Mouse (Mus musculus): Measurements from ENCODE around the gene Gm10643. TPM values are rescaled to one million over a fixed set of nuclear protein-coding genes. Genes with fewer than 3 reads are reported as not detected.

Gm10643 gene
- polyA plus RNA-seq (2012; rRNA removed) = 0.97 and 1.3 TPM in 2 replicates

DNA sequence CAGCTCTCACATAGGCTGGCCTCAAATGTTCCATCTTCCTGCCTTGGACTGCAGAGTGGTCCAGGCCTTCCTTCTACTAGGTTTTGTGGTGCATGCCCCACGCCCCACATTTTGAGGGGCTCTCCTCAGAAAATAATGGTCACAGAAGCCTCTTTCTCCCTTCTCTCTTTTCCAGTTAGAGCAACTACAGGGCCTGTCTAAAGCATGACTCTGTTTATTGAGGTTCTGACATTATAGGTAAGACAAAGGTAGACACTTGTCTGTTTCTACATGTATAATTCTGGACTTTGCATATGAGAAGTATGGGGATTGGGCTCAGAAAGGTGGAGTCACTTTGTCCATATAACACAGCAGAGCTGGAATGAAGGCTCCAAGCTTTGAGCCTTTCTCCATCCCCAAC, at the start of gene Gm10643:
Gene Gm10643, minus strand, starts transcription at position 101 of the 400 bp plus-strand sequence.
- no peak for DNase-seq (ENCODE audit: low read depth)

GRCm38 (mm10) chr8:84106216-84107040, 41.5 kb upstream of the Gm10643 start:
- DNase-seq (ENCODE audit: low read depth) = no peak

DNA sequence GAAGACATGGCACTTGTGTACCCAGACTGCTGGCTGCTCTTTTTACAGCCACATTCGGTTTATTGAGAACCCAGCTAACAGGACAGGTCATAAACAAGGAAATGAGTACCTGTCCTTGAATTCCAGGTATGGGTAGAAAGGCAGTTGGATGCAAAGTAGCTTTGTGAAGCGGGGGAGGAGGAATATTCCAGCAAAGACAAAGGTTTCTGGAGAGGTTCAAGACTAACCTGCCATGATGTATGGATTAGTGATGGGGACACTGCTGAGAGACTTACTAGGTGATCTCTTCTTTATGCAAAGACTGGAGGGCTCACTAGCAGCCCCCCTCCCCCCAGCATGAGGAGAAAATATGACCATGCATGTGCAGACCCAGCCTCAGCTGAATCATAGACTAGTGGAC, 40.7 kb upstream of the Gm10643 start:
- DNase-seq (ENCODE audit: low read depth) = no peak

DNA sequence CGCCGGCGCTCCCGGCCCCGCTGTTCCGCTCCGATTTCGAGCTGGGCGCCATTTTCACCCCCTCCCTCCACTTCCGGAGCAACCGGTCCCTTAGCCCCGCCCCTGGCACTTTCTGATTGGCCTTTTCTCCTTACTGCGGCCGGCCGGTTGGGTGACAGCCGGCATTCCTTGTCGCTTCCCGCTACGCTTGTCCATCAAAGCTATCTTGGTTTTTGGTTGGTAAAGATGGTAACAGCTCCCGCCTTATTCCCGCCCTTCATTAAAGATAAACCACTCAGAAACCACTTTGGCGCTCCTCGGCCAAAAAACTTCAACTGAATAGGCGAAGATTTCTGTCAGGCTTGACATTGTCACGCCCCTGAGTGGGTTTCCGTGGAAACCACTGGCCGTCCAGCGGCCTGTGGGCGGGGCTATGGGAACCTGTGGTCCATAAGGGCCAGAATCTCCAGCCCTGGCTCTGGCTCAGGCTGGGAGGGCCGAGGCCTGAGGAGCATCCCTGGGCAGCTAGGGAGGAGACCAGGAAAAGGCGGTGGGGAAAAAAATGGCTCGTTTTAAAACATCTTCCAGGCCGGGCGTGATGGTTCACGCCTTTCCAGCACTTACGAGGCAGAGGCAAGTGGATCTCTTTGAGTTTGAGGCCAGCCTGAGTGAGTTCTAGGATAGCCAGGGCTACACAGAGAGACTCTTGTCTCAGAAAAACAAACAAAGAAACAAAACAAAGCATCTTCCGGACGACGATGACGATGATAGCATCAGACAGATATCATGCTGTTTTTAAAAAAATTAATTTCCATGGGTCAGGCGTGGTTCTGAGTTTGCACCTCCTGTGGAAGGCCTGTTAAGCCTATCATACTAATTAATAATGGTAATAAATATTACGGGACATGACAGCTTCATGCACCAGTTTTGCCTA, 40.0 kb upstream of the Gm10643 start, which contains the start of gene Dcaf15:
Gene Dcaf15, minus strand, starts transcription at position 72 of the 913 bp plus-strand sequence.
- DNase-seq (ENCODE audit: low read depth) = peak; percentile 93

- DNase-seq (ENCODE audit: low read depth) = no peak
These were observed 39.3 kb upstream of the Gm10643 start for GRCm38 (mm10) chr8:84104221-84104620.

- no peak for DNase-seq (ENCODE audit: low read depth)
These were observed 38.7 kb upstream of the Gm10643 start for GRCm38 (mm10) chr8:84103601-84104000.

DNA sequence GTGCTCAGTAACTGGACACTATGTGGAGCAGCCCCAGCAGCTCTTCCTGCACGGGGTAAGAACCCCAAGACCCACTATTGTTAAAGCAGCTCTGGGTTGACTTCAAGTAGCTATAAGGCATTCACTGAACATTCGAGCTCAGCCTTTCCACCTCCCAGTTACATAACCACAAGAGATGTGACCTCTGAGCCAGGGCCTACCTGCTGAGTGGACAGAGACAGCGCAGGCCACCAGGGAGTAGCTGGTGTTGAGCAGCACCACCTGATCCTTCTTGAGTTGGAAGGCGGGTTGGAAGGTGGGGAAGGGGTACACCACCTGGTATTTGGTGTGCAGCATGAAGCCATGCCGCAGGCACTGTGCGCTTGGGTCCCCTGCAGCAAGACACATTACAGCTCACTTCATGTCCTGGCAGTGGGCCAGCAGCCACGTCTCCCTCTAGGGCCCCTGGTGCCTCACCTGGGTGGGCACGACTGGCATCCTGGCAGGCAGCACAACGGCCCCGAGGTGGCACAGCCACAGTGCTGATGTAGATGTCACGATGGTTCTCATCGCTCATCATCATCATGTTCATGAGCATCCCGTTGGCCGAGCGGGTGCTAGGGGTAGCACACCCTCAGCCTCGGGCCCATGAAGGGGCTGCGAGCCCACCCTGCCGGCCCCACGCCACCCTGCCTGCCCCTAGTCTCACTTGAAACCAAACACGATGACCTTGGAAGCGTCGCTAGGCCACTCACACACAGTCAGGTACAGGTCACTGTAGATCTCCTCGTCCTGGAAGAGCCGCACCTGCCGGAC, 36.7 kb upstream of the Gm10643 start:
- no peak for DNase-seq (ENCODE audit: low read depth)

GRCm38 (mm10) chr8:84098376-84098775, 33.4 kb upstream of the Gm10643 start:
- DNase-seq (ENCODE audit: low read depth) = no peak

DNA sequence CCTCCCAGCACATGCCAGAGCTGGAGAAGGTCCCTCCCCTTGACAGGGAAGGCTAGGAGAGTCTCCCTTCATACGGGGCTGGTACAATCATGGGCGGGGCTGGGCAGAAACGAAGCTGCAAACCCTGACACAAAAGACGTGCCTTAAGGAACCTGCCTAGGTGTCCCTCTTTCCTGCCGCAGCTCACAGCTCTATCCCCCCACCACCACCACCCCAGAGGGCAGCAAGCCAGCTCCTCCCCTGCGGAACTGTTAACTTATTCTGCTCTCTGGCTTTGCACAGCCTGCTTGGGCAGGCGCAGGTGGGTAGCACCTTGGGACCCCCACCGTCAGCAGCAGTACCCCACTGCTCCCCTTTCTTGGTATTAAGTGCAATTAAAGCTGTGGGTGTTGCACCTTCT, 31.1 kb upstream of the Gm10643 start:
- DNase-seq (ENCODE audit: low read depth) = no peak

- no peak for DNase-seq (ENCODE audit: low read depth)
These were observed 25.6 kb upstream of the Gm10643 start for GRCm38 (mm10) chr8:84090585-84090984.

DNA sequence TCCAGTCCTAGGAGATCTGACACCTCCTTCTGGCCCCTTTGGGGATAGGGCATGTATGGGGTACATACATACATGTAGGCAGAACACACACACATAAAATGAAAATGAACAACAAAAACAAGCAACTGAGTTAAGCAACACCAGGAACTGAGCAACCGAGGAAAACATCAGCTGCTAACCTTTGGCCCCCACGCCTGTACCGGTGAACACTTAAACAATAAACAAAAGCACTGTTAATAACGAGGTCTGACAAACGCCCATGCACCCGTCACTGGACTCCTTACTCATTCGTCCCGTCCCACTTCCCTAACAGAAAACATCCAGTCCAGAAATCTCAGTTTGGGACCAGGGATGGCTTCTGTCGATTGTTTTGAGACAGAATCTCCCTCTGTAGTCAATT, 24.3 kb upstream of the Gm10643 start:
- no peak for DNase-seq (ENCODE audit: low read depth)

- no peak for DNase-seq (ENCODE audit: low read depth)
These were observed 22.9 kb upstream of the Gm10643 start for GRCm38 (mm10) chr8:84087821-84088220.

DNA sequence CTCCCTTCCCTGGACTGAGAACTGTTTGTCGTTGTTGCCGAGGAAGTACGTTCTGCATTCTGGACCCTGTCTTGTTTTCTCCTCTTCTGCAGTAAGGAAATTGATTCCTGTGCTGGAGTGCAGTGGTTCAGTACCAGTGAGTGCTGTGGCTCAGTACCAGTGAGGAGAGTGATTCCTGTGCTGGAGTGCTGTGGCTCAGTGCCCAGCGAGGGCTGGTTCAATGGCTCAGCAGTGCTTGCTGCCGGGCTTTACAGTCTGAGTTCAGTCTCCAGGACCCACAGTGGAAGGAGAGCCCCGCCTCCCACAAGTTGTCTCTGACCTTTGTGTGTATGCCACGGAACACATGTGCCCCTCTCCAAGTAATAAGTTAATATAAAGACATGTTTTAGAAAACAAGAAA, 22.2 kb upstream of the Gm10643 start:
- no peak for DNase-seq (ENCODE audit: low read depth)

DNA sequence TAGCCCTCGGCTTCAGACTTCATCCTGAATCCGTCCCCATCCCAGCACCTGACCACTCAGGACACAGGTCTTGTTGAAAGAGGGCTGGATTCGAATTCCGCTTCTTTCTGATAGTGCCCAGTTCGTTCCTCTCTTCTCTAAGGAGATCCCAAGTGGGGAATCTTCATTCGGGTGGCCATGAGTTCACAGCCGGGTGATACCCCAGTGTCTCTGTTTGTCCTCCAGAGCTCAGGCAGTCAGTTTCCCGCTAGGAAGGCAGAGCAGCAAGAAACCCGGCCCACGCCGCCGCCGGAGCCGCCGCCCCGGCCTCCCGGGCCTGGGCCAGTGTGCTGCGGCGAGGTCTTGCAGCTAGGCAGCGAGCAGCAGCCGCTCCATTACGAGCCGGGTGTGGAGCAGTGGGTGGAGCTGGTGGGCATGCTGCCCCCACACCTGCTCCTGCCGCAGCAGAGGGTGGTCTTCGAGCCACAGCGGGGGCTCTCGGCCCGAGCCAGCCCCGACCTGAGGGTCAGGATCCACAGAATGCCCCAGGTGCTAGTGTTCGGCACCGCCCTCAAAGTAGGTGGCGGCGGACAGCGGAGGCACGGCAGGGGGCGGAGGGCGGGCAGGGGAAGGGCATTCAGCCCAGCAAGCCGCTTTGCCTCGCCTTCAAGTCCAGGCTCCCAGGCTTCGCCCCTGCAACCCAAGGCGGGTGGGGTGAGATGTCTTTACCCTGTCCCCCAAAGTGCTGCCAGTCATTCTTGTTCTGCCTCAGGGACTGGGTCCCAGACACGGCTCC, 19.6 kb upstream of the Gm10643 start:
- DNase-seq (ENCODE audit: low read depth) = no peak

GRCm38 (mm10) chr8:84083829-84084241, 18.9 kb upstream of the Gm10643 start:
- DNase-seq (ENCODE audit: low read depth) = no peak

DNA sequence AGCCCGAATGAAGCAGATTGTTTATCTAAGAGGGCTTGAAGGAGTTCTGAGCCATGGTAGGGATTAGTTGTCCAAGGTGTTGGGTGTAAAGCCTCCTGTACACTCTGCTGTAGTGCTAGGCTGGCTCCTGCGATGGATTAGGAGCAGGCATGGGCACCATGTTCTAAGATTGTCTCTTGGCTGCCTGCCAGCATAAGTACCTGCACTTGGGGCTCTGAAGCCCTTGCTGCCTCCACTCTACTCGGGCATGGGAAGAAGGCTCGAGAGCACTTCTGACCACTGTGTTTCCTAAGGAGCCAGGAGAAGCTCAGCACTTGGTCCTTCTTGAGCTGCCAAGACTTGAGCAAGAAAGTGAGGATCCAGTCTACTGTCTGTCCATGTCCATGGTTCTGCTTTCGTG, 14.3 kb upstream of the Gm10643 start:
- DNase-seq (ENCODE audit: low read depth) = no peak

DNA sequence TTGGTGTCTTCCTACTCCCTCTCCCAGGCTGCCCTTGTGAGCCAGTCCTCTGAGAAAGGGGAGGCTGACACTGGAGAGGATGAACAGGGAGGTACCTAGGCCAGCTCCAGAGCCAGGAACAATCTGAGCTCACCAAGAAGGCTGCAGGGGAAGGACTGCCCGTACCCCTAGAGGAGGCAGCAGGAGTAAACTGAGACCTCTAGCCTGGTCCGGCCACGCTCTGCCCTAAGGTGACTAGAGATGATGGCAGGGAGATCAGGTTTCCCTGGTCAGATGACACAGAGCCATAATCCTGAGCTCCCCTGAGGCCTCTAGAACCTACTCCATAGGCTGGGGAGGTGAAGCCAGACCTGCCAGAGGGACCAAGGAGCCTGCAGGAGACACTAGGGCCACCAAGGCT, 11.9 kb upstream of the Gm10643 start:
- no peak for DNase-seq (ENCODE audit: low read depth)

DNA sequence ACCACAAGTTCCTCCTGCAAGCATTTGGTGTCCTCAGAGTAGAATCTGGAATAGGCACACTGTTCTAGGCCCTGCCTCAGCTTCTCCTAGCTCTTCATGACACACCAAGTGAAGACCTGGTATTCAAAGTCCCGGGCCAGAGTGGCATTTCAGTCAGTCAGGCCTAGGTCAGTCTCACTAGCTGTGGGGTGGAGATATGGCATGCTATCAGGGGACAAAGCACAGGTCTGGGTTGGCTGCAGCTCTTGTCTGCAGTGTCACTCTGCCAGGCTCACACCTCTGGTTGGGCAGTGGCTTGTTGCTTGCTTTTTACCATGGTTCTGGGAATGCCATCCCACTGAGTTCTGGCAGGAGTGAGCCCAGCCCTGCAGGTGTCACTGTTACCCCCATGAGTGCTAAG, 11.5 kb upstream of the Gm10643 start:
- no peak for DNase-seq (ENCODE audit: low read depth)

DNA sequence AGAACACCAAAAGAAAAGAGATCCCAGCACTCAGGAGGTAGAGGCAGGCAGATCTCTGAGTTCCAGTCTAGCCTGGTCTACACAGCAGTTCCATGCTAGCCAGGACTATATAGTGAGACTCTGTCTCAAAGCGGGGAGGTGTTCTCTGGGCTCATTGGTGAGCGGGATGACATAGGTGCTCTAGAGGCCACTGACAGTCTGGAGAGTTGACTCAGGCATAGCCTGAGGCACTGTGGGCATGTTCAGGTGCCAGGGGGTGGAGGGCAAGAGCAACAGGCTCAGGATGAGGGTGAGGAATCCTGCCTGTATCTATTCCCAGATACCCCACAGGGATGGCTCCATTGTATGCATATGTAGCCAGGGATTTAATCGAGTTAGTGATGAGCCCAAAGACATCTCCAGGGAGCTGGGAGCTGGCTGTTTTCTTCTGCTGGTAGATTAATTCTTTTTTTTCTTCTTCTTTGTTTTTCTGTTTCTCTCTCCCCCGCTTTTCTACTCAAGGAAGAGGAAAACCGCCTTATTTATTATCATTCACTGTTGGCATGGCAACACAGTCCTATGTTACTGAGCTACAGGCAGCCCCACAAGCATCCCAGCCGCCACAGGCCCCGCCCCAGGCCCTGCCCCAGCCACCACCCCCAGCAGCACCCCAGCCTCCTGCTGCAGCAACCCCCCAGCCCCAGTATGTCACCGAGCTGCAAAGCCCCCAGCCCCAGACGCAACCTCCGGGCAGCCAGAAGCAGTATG, 8.5 kb upstream of the Gm10643 start:
- no peak for DNase-seq (ENCODE audit: low read depth)

DNA sequence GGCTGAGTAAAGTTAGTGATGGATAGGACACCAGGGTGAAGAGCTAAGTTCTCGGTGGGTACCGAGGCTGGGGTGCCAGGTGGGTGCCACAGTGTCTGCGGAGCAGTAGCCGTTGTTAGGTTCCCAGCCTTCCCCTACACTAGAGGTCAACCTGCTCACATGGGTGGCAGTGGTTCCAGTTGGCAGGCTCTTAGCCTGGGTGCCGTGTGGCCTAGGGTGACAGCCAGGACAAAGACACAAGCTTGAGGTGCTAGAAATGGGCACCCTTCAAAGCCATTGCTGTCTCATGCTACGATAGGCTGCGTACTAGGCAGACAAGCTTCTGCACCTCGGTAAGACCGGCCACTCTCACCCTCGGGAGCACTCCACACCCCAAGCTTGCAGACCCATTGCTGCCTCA, 7.4 kb upstream of the Gm10643 start:
- DNase-seq (ENCODE audit: low read depth) = no peak

Measured in gonadal fat pad, adult 2 months (tissue).